Comparison of ENCODE assay signal across 8 mouse cellular contexts in genomic region chr16:55950946-55951678, GRCm38 (mm10). TPM values are rescaled to one million over a fixed set of nuclear protein-coding genes. Genes with fewer than 3 reads are reported as not detected.
A peak's percentile ranks its signal among the peaks of the same experiment; 100 is the strongest.
DNase-seq lines count a peak whose midpoint lies in the region; ATAC-seq lines count a peak whose summit lies in the region.

No protein-coding gene starts in this region.

- no peaks in the 10 kb centered on the region for H3K4me1 ChIP-seq in forebrain, embryonic 12.5 days
- no peaks in the 10 kb centered on the region for H3K4me1 ChIP-seq in hindbrain, embryonic 13.5 days (replicated peaks)

- DNase-seq in MN1 (ENCODE audit: low spot score), result peak; percentile 86
- DNase-seq in c-Kit-positive CD71-positive TER-119-negative erythroid progenitor cells, embryonic 14.5 days (ENCODE audit: low read depth), result peak; percentile 94
- DNase-seq in left cerebral cortex, adult 11 months (ENCODE audit: low spot score), result peak; percentile 71
- DNase-seq in lung, postnatal 36 days, result peak; percentile 95
- peak; percentile 60 for DNase-seq in retina, adult 2 months (ENCODE audit: low read depth, low spot score)
- peak; percentile 87 for DNase-seq in thymus, postnatal 25 days

- ATAC-seq in forebrain, embryonic 12.5 days (ENCODE audit: low FRiP score), result peak; percentile 65
- ATAC-seq in hindbrain, embryonic 13.5 days (ENCODE audit: low FRiP score), result peak; percentile 59; the same call in 1 of the 2 replicates

- WGBS in forebrain, embryonic 12.5 days, result 42% methylated on average over 19 of the region's 19 CpGs
- 42% methylated on average over 19 of the region's 19 CpGs for WGBS in hindbrain, embryonic 13.5 days

- H3K9ac ChIP-seq in forebrain, embryonic 12.5 days, result no peak overlapping the region
- no peak overlapping the region for H3K9ac ChIP-seq in hindbrain, embryonic 13.5 days

- no peak overlapping the region for H3K27ac ChIP-seq in forebrain, embryonic 12.5 days
- no peak overlapping the region for H3K27ac ChIP-seq in hindbrain, embryonic 13.5 days

- no peak overlapping the region for H3K4me3 ChIP-seq in forebrain, embryonic 12.5 days (replicated peaks)
- no peak overlapping the region for H3K4me3 ChIP-seq in hindbrain, embryonic 13.5 days

- H3K36me3 ChIP-seq in forebrain, embryonic 12.5 days (replicated peaks), result no peaks in the 10 kb centered on the region
- no peaks in the 10 kb centered on the region for H3K36me3 ChIP-seq in hindbrain, embryonic 13.5 days

- no peaks in the 10 kb centered on the region for H3K27me3 ChIP-seq in forebrain, embryonic 12.5 days
- no peaks in the 10 kb centered on the region for H3K27me3 ChIP-seq in hindbrain, embryonic 13.5 days

- H3K4me2 ChIP-seq in forebrain, embryonic 12.5 days, result no peak overlapping the region
- no peak overlapping the region for H3K4me2 ChIP-seq in hindbrain, embryonic 13.5 days

- 0 out of 2 replicates have a peak, but pooled peaks cover 2% of the 10 kb centered on the region for H3K9me3 ChIP-seq in forebrain, embryonic 12.5 days
- H3K9me3 ChIP-seq in hindbrain, embryonic 13.5 days, result no peaks in the 10 kb centered on the region

RNA-seq across cellular contexts. Expression of gene Rpl24, which starts 15.0 kb away (rescaled TPM):
- 711 and 747 TPM in 2 replicates for polyA plus RNA-seq in forebrain, embryonic 12.5 days (2016; fragmentation: Nextera tagmentation; extraction: Ambion mirVana)
- 596 and 616 TPM in 2 replicates for polyA plus RNA-seq in hindbrain, embryonic 13.5 days (2015; fragmentation: Nextera tagmentation; extraction: Ambion mirVana)

RNA-seq across cellular contexts. Expression of gene Cep97, which starts 16.5 kb away (rescaled TPM):
- 19.9 and 22.9 TPM in 2 replicates for polyA plus RNA-seq in forebrain, embryonic 12.5 days (2016; fragmentation: Nextera tagmentation; extraction: Ambion mirVana)
- 16.9 and 17.3 TPM in 2 replicates for polyA plus RNA-seq in hindbrain, embryonic 13.5 days (2015; fragmentation: Nextera tagmentation; extraction: Ambion mirVana)

RNA-seq across cellular contexts. Expression of gene Zbtb11, which starts 22.6 kb away (rescaled TPM):
- 19.6 and 20.4 TPM in 2 replicates for polyA plus RNA-seq in forebrain, embryonic 12.5 days (2016; fragmentation: Nextera tagmentation; extraction: Ambion mirVana)
- 21.5 and 22.3 TPM in 2 replicates for polyA plus RNA-seq in hindbrain, embryonic 13.5 days (2015; fragmentation: Nextera tagmentation; extraction: Ambion mirVana)

RNA-seq across cellular contexts. Expression of gene Nxpe3, which starts 56.0 kb away (rescaled TPM):
- polyA plus RNA-seq in forebrain, embryonic 12.5 days (2016; fragmentation: Nextera tagmentation; extraction: Ambion mirVana), result 0.87 and 0.93 TPM in 2 replicates
- 1.1 and 1.2 TPM in 2 replicates for polyA plus RNA-seq in hindbrain, embryonic 13.5 days (2015; fragmentation: Nextera tagmentation; extraction: Ambion mirVana)
